Mouse (Mus musculus): ENCODE results near the gene Zfp773. TPM values are rescaled to one million over a fixed set of nuclear protein-coding genes. Genes with fewer than 3 reads are reported as not detected.
"Not testable (repeated sequence)": the region's sequence is repeated elsewhere in the genome, so short reads cannot be mapped to it uniquely, and the experiment has no call there.

Gene Zfp773
- 1.9 and 2.3 TPM in 2 replicates for polyA plus RNA-seq (2015; fragmentation: Nextera tagmentation; extraction: Ambion mirVana)

GRCm38 (mm10) chr7:7136379-7136866 lies at the start of gene Zfp773:
Gene Zfp773 (minus strand): TSS chr7:7136755.
- Histone ChIP-seq H3K4me1 (peaks cover 6% of the 10 kb centered on the region; the same call in 1 of the 2 replicates), H3K27ac (replicated peaks) (no peak within 1 kb of the TSS)
- 5% methylated on average over 16 of the region's 16 CpGs for WGBS

GRCm38 (mm10) chr7:7185897-7186296 lies 49.3 kb upstream of the Zfp773 start:
- ATAC-seq (ENCODE audit: insufficient number of reproducible peaks, low FRiP score, low TSS enrichment, low read depth): no peak
- peaks cover 20% of the 10 kb centered on the region for H3K36me3 ChIP-seq
- no peak overlapping the region for H3K4me2 ChIP-seq (replicated peaks)
- H3K27me3 ChIP-seq: no peaks in the 10 kb centered on the region
- H3K9ac ChIP-seq: no peak overlapping the region
- no peak overlapping the region for H3K27ac ChIP-seq (replicated peaks)
- 55% methylated on average over 1 of the region's 1 CpGs for WGBS
- H3K4me3 ChIP-seq (replicated peaks): no peak overlapping the region
- no peaks in the 10 kb centered on the region for H3K9me3 ChIP-seq (replicated peaks)
- no peaks in the 10 kb centered on the region for H3K4me1 ChIP-seq

More at GRCm38 (mm10) chr7:7136379-7136866, at the start of gene Zfp773:
- peak; percentile 90 for ATAC-seq (ENCODE audit: insufficient number of reproducible peaks, low FRiP score, low TSS enrichment, low read depth)
- Histone ChIP-seq H3K4me3 (replicated peaks) (peak within 1 kb of the TSS; percentile 58), H3K9ac (peak within 1 kb of the TSS; percentile 35), H3K36me3 (0 out of 2 replicates have a peak, but pooled peaks cover 6% of the 10 kb centered on the region), H3K9me3 (replicated peaks) (no peaks in the 10 kb centered on the region), H3K4me2 (replicated peaks) (peak within 1 kb of the TSS; percentile 57), H3K27me3 (no peaks in the 10 kb centered on the region)

GRCm38 (mm10) chr7:7171227-7172147 lies 34.9 kb upstream of the Zfp773 start, which contains the start of gene Zfp418:
Gene Zfp418 (plus strand): TSS chr7:7171330.
- Histone ChIP-seq H3K27ac (replicated peaks) (peak within 1 kb of the TSS; percentile 78), H3K4me1 (peaks cover 4% of the 10 kb centered on the region; the same call in 1 of the 2 replicates), H3K9ac (peak within 1 kb of the TSS; percentile 65), H3K9me3 (replicated peaks) (no peaks in the 10 kb centered on the region), H3K36me3 (no peaks in the 10 kb centered on the region), H3K4me2 (replicated peaks) (peak within 1 kb of the TSS; percentile 59), H3K27me3 (no peaks in the 10 kb centered on the region), H3K4me3 (replicated peaks) (peak within 1 kb of the TSS; percentile 81)
- WGBS: under 1% methylated on average over 26 of the region's 26 CpGs
- peak; percentile 91 for ATAC-seq (ENCODE audit: insufficient number of reproducible peaks, low FRiP score, low TSS enrichment, low read depth)

- Histone ChIP-seq H3K27me3 (no peaks in the 10 kb centered on the region), H3K4me1 (no peaks in the 10 kb centered on the region), H3K4me2 (replicated peaks) (no peak overlapping the region), H3K9ac (no peak overlapping the region), H3K4me3 (replicated peaks) (no peak overlapping the region), H3K9me3 (replicated peaks) (no peaks in the 10 kb centered on the region; the same call in 1 of the 2 replicates), H3K27ac (replicated peaks) (no peak overlapping the region), H3K36me3 (no peaks in the 10 kb centered on the region)
- WGBS: 90% methylated on average over 15 of the region's 15 CpGs
- no peak for ATAC-seq (ENCODE audit: insufficient number of reproducible peaks, low FRiP score, low TSS enrichment, low read depth)
Observed at GRCm38 (mm10) chr7:7145991-7146608, 9.5 kb upstream of the Zfp773 start.

- WGBS: 90% methylated on average over 1 of the region's 1 CpGs
- H3K36me3 ChIP-seq: no peaks in the 10 kb centered on the region
- H3K27me3 ChIP-seq: no peaks in the 10 kb centered on the region
- H3K4me3 ChIP-seq (replicated peaks): no peak overlapping the region
- H3K9me3 ChIP-seq (replicated peaks): no peaks in the 10 kb centered on the region; the same call in 1 of the 2 replicates
- H3K27ac ChIP-seq (replicated peaks): no peak overlapping the region
- H3K4me1 ChIP-seq: no peaks in the 10 kb centered on the region
- no peak overlapping the region for H3K9ac ChIP-seq
- no peak overlapping the region for H3K4me2 ChIP-seq (replicated peaks)
- ATAC-seq (ENCODE audit: insufficient number of reproducible peaks, low FRiP score, low TSS enrichment, low read depth): no peak
Observed at GRCm38 (mm10) chr7:7144215-7144614, 7.7 kb upstream of the Zfp773 start.

- WGBS: 82% methylated on average over 8 of the region's 8 CpGs
- no peaks in the 10 kb centered on the region for H3K27me3 ChIP-seq
- ATAC-seq (ENCODE audit: insufficient number of reproducible peaks, low FRiP score, low TSS enrichment, low read depth): no peak
- H3K4me2 ChIP-seq (replicated peaks): no peak overlapping the region
- peaks cover 6% of the 10 kb centered on the region; the same call in 1 of the 2 replicates for H3K4me1 ChIP-seq
- no peaks in the 10 kb centered on the region for H3K9me3 ChIP-seq (replicated peaks)
- H3K4me3 ChIP-seq (replicated peaks): no peak overlapping the region
- no peak overlapping the region for H3K27ac ChIP-seq (replicated peaks)
- H3K36me3 ChIP-seq: 0 out of 2 replicates have a peak, but pooled peaks cover 6% of the 10 kb centered on the region
- no peak overlapping the region for H3K9ac ChIP-seq
Observed at GRCm38 (mm10) chr7:7132751-7133150, 3.8 kb downstream of the Zfp773 start.

- H3K4me1 ChIP-seq: not testable (repeated sequence)
Observed at GRCm38 (mm10) chr7:7130491-7131124, 5.9 kb downstream of the Zfp773 start.

GRCm38 (mm10) chr7:7121602-7121980 lies 15.0 kb downstream of the Zfp773 start:
- ATAC-seq (ENCODE audit: insufficient number of reproducible peaks, low FRiP score, low TSS enrichment, low read depth): no peak
- H3K9ac ChIP-seq: no peak overlapping the region

More at GRCm38 (mm10) chr7:7130491-7131124, 5.9 kb downstream of the Zfp773 start:
- H3K4me2 ChIP-seq (replicated peaks); H3K27me3 ChIP-seq; H3K36me3 ChIP-seq; ATAC-seq (ENCODE audit: insufficient number of reproducible peaks, low FRiP score, low TSS enrichment, low read depth); H3K9ac ChIP-seq; H3K4me3 ChIP-seq (replicated peaks); H3K9me3 ChIP-seq (replicated peaks); H3K27ac ChIP-seq (replicated peaks): not testable (repeated sequence)
- 94% methylated on average over 15 of the region's 15 CpGs for WGBS

GRCm38 (mm10) chr7:7120921-7121601 lies 15.5 kb downstream of the Zfp773 start, which contains the start of gene Zfp954:
Gene Zfp954 (minus strand): TSS chr7:7121488.
- peak; percentile 90 for ATAC-seq (ENCODE audit: insufficient number of reproducible peaks, low FRiP score, low TSS enrichment, low read depth)
- Histone ChIP-seq H3K27ac (replicated peaks) (peak within 1 kb of the TSS; percentile 74), H3K27me3 (no peaks in the 10 kb centered on the region), H3K9ac (peak within 1 kb of the TSS; percentile 60), H3K4me1 (peaks cover 12% of the 10 kb centered on the region), H3K9me3 (replicated peaks) (no peaks in the 10 kb centered on the region), H3K36me3 (peaks cover 18% of the 10 kb centered on the region), H3K4me2 (replicated peaks) (peak within 1 kb of the TSS; percentile 66), H3K4me3 (replicated peaks) (peak within 1 kb of the TSS; percentile 67)
- WGBS: 0% methylated on average over 30 of the region's 30 CpGs

More at GRCm38 (mm10) chr7:7121602-7121980, 15.0 kb downstream of the Zfp773 start:
- Histone ChIP-seq H3K27ac (replicated peaks) (no peak overlapping the region), H3K4me3 (replicated peaks) (peak overlapping the region; percentile 67), H3K36me3 (peaks cover 12% of the 10 kb centered on the region), H3K9me3 (replicated peaks) (no peaks in the 10 kb centered on the region), H3K4me2 (replicated peaks) (peak overlapping the region; percentile 66), H3K4me1 (peaks cover 12% of the 10 kb centered on the region), H3K27me3 (no peaks in the 10 kb centered on the region)
- WGBS: 52% methylated on average over 6 of the region's 6 CpGs

- no peak overlapping the region for H3K4me3 ChIP-seq (replicated peaks)
- no peaks in the 10 kb centered on the region for H3K27me3 ChIP-seq
- H3K9me3 ChIP-seq (replicated peaks): no peaks in the 10 kb centered on the region
- no peak overlapping the region for H3K9ac ChIP-seq
- 86% methylated on average over 2 of the region's 2 CpGs for WGBS
- ATAC-seq (ENCODE audit: insufficient number of reproducible peaks, low FRiP score, low TSS enrichment, low read depth): no peak
- H3K27ac ChIP-seq (replicated peaks): no peak overlapping the region
- H3K4me2 ChIP-seq (replicated peaks): no peak overlapping the region
- H3K36me3 ChIP-seq: peaks cover 40% of the 10 kb centered on the region
- peaks cover 12% of the 10 kb centered on the region for H3K4me1 ChIP-seq
Observed at GRCm38 (mm10) chr7:7118441-7118840, 18.1 kb downstream of the Zfp773 start.
